Mouse (Mus musculus) heart, adult 2 months (tissue): Measurements from ENCODE around the gene 4930519G04Rik. TPM values are rescaled to one million over a fixed set of nuclear protein-coding genes. Genes with fewer than 3 reads are reported as not detected.
"Not testable (repeated sequence)": the region's sequence is repeated elsewhere in the genome, so short reads cannot be mapped to it uniquely, and the experiment has no call there.

Experiments
- DNase-seq, 2 experiments: peaks; one replicate each; pipeline ENCODE4 v3.0.0; 2021
- H3K27ac ChIP-seq: fragments of 200-600 bp; 2 replicates; pipeline ENCODE4 v1.8.1; 2022
- H3K27me3 ChIP-seq: fragments of 200-500 bp; 2 replicates; pipeline ENCODE4 v1.6.1; 2012; ENCODE audit warnings: mild to moderate bottlenecking, low read length, inconsistent platforms, mixed read lengths; ENCODE audit not compliant: control insufficient read depth, insufficient read depth
- H3K36me3 ChIP-seq: fragments of 200-500 bp; 2 replicates; pipeline ENCODE4 v1.6.1; 2012; ENCODE audit warnings: low read length, inconsistent platforms; ENCODE audit not compliant: control insufficient read depth, insufficient read depth
- H3K4me1 ChIP-seq: fragments of 200-500 bp; 2 replicates; pipeline ENCODE4 v1.6.1; 2011; ENCODE audit warnings: low read length; ENCODE audit not compliant: control insufficient read depth, insufficient read depth
- H3K4me3 ChIP-seq: fragments of 200-600 bp; 2 replicates; pipeline ENCODE4 v1.8.1; 2022
- H3K79me2 ChIP-seq: fragments of 200-500 bp; replicated peaks from 2 replicates; pipeline ENCODE4 v1.6.1; 2012; ENCODE audit warnings: mild to moderate bottlenecking, inconsistent platforms, low read length, moderate library complexity, mixed read lengths; ENCODE audit not compliant: control insufficient read depth, insufficient read depth
- H3K9ac ChIP-seq: fragments of 200-500 bp; 2 replicates; pipeline ENCODE4 v1.6.1; 2012; ENCODE audit warnings: low read depth, mild to moderate bottlenecking, control low read depth, inconsistent platforms, low read length, mixed read lengths
- CTCF ChIP-seq: fragments of 200-600 bp; IDR thresholded peaks from 2 replicates; pipeline ENCODE4 v1.8.1; 2022; ENCODE audit warnings: antibody characterized with exemption, mild to moderate bottlenecking, moderate library complexity
- EP300 ChIP-seq: fragments of 200-500 bp; IDR thresholded peaks from 2 replicates; pipeline ENCODE4 v1.6.1; 2011; ENCODE audit warnings: low read depth, low read length, control low read depth; ENCODE audit not compliant: insufficient read depth
- POLR2A ChIP-seq: fragments of 200-500 bp; IDR thresholded peaks from 2 replicates; pipeline ENCODE4 v1.6.1; 2011; ENCODE audit warnings: mild to moderate bottlenecking, low read depth, low read length, control low read depth; ENCODE audit not compliant: insufficient read depth
- WGBS: fragments of 180-500 bp; shearing (Covaris S2); methylation state at CpG from one replicate; pipeline ENCODE4 v1.1.7; 2018; 5-methylcytosine and 5-hydroxymethylcytosine counted together
- intact Hi-C: fragments of 180-260 bp; cut with DNase I; formaldehyde crosslinking; loops from one replicate; pipeline ENCODE4 v1.15.1; 2025
- polyA plus RNA-seq: library from polyadenylated mRNA; depleted of rRNA; stranded (reverse); fragments of >200 nt; gene quantifications from 2 replicates; pipeline ENCODE4 v1.2.3, GENCODE M21; 2012
- total RNA-seq, 2 experiments: library from RNA; stranded (reverse); gene quantifications; 2 replicates each; pipeline ENCODE4 v1.2.3; 2021

4930519G04Rik gene
- total and polyA plus RNA-seq, 3 experiments = not detected

DNA sequence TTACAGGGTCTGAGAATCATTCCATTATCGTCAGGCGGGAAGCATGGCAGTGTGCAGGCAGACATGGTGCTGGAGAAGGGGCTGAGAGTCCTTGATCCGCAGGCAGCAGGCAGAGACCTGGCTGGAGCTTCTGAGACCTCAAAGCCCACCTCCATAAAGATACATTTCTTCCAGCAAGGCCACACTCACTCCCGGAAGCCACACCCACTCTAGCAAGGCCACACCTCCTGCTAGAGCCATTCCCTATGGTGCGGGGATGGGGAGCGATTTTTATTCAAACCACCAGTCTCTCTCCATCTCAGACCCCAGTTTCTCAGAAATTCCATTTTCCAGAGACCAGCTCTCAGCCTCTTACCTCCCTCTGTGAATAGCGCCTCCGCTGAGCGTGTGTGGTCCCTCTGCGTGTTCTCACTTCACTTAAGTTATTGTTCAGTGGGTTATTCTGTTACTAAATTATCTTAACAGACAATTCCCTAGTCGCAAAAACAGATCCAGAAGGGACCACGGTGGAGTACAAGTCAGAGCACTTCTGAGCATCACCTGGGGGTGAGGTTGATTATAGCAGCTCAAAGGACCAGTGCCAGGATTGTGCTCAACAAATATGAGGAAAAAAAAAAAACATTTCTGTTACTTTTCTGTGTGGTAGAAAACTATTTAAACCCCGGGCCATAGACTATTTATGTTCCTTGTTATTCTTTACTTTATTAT lies 55.3 kb downstream of the 4930519G04Rik start:
- H3K9ac ChIP-seq = no peak overlapping the region
- H3K27ac ChIP-seq = no peak overlapping the region
- H3K4me3 ChIP-seq = no peak overlapping the region
- no peak for DNase-seq
- no peaks in the 10 kb centered on the region for H3K79me2 ChIP-seq
- intact Hi-C loops = no loop called here
- H3K36me3 ChIP-seq = no peaks in the 10 kb centered on the region
- H3K4me1 ChIP-seq = peaks cover 2% of the 10 kb centered on the region
- no peaks in the 10 kb centered on the region for H3K27me3 ChIP-seq
- no peak for TF ChIP-seq POLR2A
- no peak for TF ChIP-seq CTCF
- WGBS = 64% methylated on average over 13 of the region's 13 CpGs

DNA sequence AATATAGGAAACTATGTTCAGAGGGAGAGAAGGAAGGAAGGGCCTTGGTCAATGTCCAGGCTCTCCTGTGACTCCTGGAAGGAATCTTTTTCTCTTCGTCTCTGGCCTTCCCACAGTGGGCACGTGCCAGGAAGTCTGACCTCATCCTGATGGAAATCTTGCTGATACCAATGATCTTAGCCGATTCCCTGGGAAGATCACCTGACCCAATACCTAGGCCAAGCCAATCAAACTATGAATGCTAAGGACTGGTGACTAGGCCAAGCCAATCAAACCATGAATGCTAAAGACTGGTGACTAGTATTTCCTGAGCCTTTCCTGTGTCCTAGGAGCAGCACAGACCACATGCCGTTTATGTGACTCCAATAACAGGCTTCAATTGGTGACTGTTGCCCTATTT lies 60.2 kb downstream of the 4930519G04Rik start:
- Histone ChIP-seq H3K79me2 (no peaks in the 10 kb centered on the region), H3K4me1 (peaks cover 8% of the 10 kb centered on the region), H3K36me3 (no peaks in the 10 kb centered on the region), H3K27me3 (no peaks in the 10 kb centered on the region), H3K27ac (no peak overlapping the region), H3K4me3 (no peak overlapping the region), H3K9ac (no peak overlapping the region)
- TF ChIP-seq POLR2A (no peak), EP300 (no peak), CTCF (no peak)
- WGBS = 34% methylated on average over 4 of the region's 4 CpGs
- intact Hi-C loops = no loop called here
- no peak for DNase-seq

DNA sequence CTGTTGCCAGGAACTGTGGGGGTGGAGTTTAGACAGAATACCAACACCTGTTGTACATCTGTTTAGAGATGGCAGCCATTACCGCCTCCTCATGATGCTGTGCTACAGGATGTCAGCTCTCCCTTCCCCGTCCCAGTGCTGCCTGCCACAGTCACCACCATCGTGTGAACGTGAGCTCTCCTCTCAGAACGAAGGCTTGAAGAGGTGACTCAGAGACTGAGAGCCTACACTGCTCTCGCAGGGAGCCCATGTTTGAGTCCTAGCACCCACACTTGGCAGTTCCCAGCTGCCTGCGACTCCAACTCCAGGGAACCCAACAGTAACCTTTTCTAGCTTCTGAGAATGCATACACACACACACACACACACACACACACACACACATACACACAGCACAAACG lies 61.4 kb downstream of the 4930519G04Rik start:
- no peak for DNase-seq
- intact Hi-C loops = no loop called here
- 75% methylated on average over 8 of the region's 8 CpGs for WGBS
- H3K4me3 ChIP-seq = no peak overlapping the region
- H3K27ac ChIP-seq = no peak overlapping the region
- H3K9ac ChIP-seq = no peak overlapping the region
- TF ChIP-seq CTCF = no peak
- TF ChIP-seq EP300 = no peak
- no peak for TF ChIP-seq POLR2A
- peaks cover 8% of the 10 kb centered on the region for H3K4me1 ChIP-seq
- no peaks in the 10 kb centered on the region for H3K79me2 ChIP-seq
- H3K27me3 ChIP-seq = no peaks in the 10 kb centered on the region
- H3K36me3 ChIP-seq = no peaks in the 10 kb centered on the region

DNA sequence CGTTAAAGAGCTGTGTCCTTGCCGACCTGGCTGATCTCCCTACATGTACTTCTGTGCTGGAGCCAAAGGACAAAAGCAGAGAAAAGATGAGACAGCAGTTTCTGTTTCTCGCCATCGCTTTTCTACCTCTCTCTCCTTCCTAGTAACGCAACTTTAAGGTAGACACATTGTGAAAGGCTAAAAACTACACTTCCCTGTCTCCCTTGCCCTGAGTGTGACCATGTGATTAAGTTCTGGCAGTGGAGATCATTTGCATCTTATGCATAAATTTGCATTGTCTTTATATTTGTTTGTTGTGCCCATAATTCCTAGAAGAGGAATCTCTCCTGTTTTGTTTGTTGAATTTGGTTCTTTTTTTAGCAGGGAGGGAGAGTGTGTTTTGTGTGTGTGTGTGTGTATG lies 62.4 kb downstream of the 4930519G04Rik start:
- Histone ChIP-seq H3K4me3 (no peak overlapping the region), H3K36me3 (no peaks in the 10 kb centered on the region), H3K27ac (no peak overlapping the region), H3K79me2 (no peaks in the 10 kb centered on the region), H3K27me3 (no peaks in the 10 kb centered on the region), H3K9ac (no peak overlapping the region), H3K4me1 (peaks cover 8% of the 10 kb centered on the region)
- WGBS = 48% methylated on average over 5 of the region's 5 CpGs
- no peak for DNase-seq
- TF ChIP-seq POLR2A (no peak), CTCF (no peak), EP300 (no peak)
- intact Hi-C loops = no loop called here

DNA sequence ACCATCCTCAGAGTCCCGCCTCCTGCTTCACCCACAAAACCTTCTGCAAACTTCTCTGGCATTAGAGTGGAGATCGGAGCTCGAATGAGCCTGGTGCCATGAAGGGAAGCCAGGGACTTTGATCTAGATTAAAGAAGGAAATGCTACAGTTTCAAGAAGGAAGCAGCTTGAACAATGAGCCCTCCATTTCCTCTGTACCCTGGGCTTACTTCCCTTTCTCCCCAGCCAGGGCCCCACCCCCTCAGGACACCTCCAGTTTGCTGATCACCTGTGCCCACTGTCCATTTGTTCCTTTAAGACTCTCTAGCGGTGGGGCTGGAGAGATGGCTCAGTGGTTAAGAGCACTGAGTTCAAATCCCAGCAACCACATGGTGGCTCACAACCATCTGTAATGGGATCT lies 63.3 kb downstream of the 4930519G04Rik start:
- Histone ChIP-seq H3K9ac (no peak overlapping the region), H3K79me2 (no peaks in the 10 kb centered on the region), H3K36me3 (no peaks in the 10 kb centered on the region), H3K4me1 (peaks cover 9% of the 10 kb centered on the region), H3K27me3 (no peaks in the 10 kb centered on the region), H3K4me3 (no peak overlapping the region), H3K27ac (no peak overlapping the region)
- 57% methylated on average over 4 of the region's 4 CpGs for WGBS
- DNase-seq = peak in 1 of 2 experiments; percentile 41
- intact Hi-C loops = no loop called here
- TF ChIP-seq EP300 (no peak), CTCF (no peak), POLR2A (no peak)

DNA sequence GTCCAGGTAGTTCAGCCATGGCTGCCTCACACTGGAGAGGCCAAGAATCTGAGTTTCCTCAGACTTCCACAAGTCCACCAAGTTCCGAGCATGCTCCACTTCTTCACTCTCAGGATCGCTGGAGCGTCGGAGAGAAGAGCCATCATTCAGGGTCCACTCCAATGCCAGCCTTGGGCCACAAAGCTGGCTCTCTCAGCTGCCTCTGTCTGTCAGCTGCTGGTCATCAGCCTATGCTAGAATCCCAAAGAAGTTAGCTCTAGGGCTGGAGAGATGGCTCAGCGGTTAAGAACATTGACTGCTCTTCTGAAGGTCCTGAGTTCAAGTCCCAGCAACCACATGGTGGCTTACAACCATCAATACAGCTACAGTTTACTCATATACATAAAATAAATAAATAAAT lies 63.9 kb downstream of the 4930519G04Rik start:
- intact Hi-C loops, H3K9ac ChIP-seq, DNase-seq, H3K27ac ChIP-seq, H3K4me3 ChIP-seq, H3K27me3 ChIP-seq, H3K36me3 ChIP-seq, H3K4me1 ChIP-seq, H3K79me2 ChIP-seq: not testable (repeated sequence)
- WGBS = 96% methylated on average over 5 of the region's 5 CpGs
